Mouse (Mus musculus): ENCODE measurements around the gene Slc44a5. TPM values are rescaled to one million over a fixed set of nuclear protein-coding genes. Genes with fewer than 3 reads are reported as not detected.

Slc44a5 gene
- total RNA-seq, 1 experiment: 0.09 TPM

GRCm38 (mm10) chr3:154284260-154284659 is 311.0 kb downstream of the Slc44a5 start:
- Histone ChIP-seq H3K9me3 (ENCODE audit: control insufficient read depth, insufficient read depth, low read depth, low read length) (no peaks in the 10 kb centered on the region), H3K27ac (ENCODE audit: insufficient read depth, low read depth, low read length, poor library complexity, severe bottlenecking) (no peak overlapping the region), H3K36me3 (ENCODE audit: control insufficient read depth, insufficient read depth, low read length, poor library complexity, severe bottlenecking) (no peaks in the 10 kb centered on the region), H3K9ac (ENCODE audit: insufficient read depth, low read depth, low read length, poor library complexity, severe bottlenecking) (no peak overlapping the region), H3K4me3 (ENCODE audit: insufficient read depth in 1 of 2, low read depth in 1 of 2, low read length in 2 of 2, poor library complexity in 1 of 2, severe bottlenecking in 1 of 2) (no peak overlapping the region), H3K4me1 (ENCODE audit: control insufficient read depth in 2 of 2, insufficient read depth in 2 of 2, low read length in 2 of 2, poor library complexity in 1 of 2) (no peaks in the 10 kb centered on the region)
- in situ Hi-C loops (cut with MboI; ENCODE audit: low sequenced_read_pairs in 2 of 2, unreplicated experiment in 2 of 2): no loop called here
- no peak for DNase-seq (ENCODE audit: low read depth, low spot score)
- TF ChIP-seq CHD2 (IDR thresholded peaks at IDR 0.05; ENCODE audit: low read depth, low read length): no peak
- TF ChIP-seq ZNF384 (IDR thresholded peaks at IDR 0.05; ENCODE audit: low read depth, low read length): no peak
- TF ChIP-seq MAFK (IDR thresholded peaks at IDR 0.05; ENCODE audit: insufficient read depth, low read depth, low read length): no peak
- no peak for TF ChIP-seq HCFC1 (IDR thresholded peaks at IDR 0.05; ENCODE audit: borderline replicate concordance, insufficient read depth, low read length)
- TF ChIP-seq ZC3H11A (IDR thresholded peaks at IDR 0.05; ENCODE audit: borderline replicate concordance, low read depth, low read length): no peak

GRCm38 (mm10) chr3:154285351-154285750 is 312.1 kb downstream of the Slc44a5 start:
- in situ Hi-C loops (cut with MboI; ENCODE audit: low sequenced_read_pairs in 2 of 2, unreplicated experiment in 2 of 2): no loop called here

GRCm38 (mm10) chr3:154287217-154287616 is 314.0 kb downstream of the Slc44a5 start:
- Histone ChIP-seq H3K4me3 (ENCODE audit: insufficient read depth in 1 of 2, low read depth in 1 of 2, low read length in 2 of 2, poor library complexity in 1 of 2, severe bottlenecking in 1 of 2) (no peak overlapping the region), H3K36me3 (ENCODE audit: control insufficient read depth, insufficient read depth, low read length, poor library complexity, severe bottlenecking) (no peaks in the 10 kb centered on the region), H3K27ac (ENCODE audit: insufficient read depth, low read depth, low read length, poor library complexity, severe bottlenecking) (no peak overlapping the region), H3K9me3 (ENCODE audit: control insufficient read depth, insufficient read depth, low read depth, low read length) (no peaks in the 10 kb centered on the region), H3K9ac (ENCODE audit: insufficient read depth, low read depth, low read length, poor library complexity, severe bottlenecking) (no peak overlapping the region), H3K4me1 (ENCODE audit: control insufficient read depth in 2 of 2, insufficient read depth in 2 of 2, low read length in 2 of 2, poor library complexity in 1 of 2) (no peaks in the 10 kb centered on the region)
- no peak for TF ChIP-seq MAFK (IDR thresholded peaks at IDR 0.05; ENCODE audit: insufficient read depth, low read depth, low read length)
- no peak for TF ChIP-seq ZNF384 (IDR thresholded peaks at IDR 0.05; ENCODE audit: low read depth, low read length)
- TF ChIP-seq ZC3H11A (IDR thresholded peaks at IDR 0.05; ENCODE audit: borderline replicate concordance, low read depth, low read length): no peak
- no peak for TF ChIP-seq HCFC1 (IDR thresholded peaks at IDR 0.05; ENCODE audit: borderline replicate concordance, insufficient read depth, low read length)
- no peak for TF ChIP-seq CHD2 (IDR thresholded peaks at IDR 0.05; ENCODE audit: low read depth, low read length)
- no peak for DNase-seq (ENCODE audit: low read depth, low spot score)
- in situ Hi-C loops (cut with MboI; ENCODE audit: low sequenced_read_pairs in 2 of 2, unreplicated experiment in 2 of 2): no loop called here

More at GRCm38 (mm10) chr3:154285351-154285750, 312.1 kb downstream of the Slc44a5 start:
- Histone ChIP-seq H3K4me1 (ENCODE audit: control insufficient read depth in 2 of 2, insufficient read depth in 2 of 2, low read length in 2 of 2, poor library complexity in 1 of 2) (no peaks in the 10 kb centered on the region), H3K36me3 (ENCODE audit: control insufficient read depth, insufficient read depth, low read length, poor library complexity, severe bottlenecking) (no peaks in the 10 kb centered on the region), H3K9me3 (ENCODE audit: control insufficient read depth, insufficient read depth, low read depth, low read length) (no peaks in the 10 kb centered on the region), H3K9ac (ENCODE audit: insufficient read depth, low read depth, low read length, poor library complexity, severe bottlenecking) (no peak overlapping the region), H3K27ac (ENCODE audit: insufficient read depth, low read depth, low read length, poor library complexity, severe bottlenecking) (no peak overlapping the region), H3K4me3 (ENCODE audit: insufficient read depth in 1 of 2, low read depth in 1 of 2, low read length in 2 of 2, poor library complexity in 1 of 2, severe bottlenecking in 1 of 2) (no peak overlapping the region)
- no peak for TF ChIP-seq CHD2 (IDR thresholded peaks at IDR 0.05; ENCODE audit: low read depth, low read length)
- no peak for TF ChIP-seq MAFK (IDR thresholded peaks at IDR 0.05; ENCODE audit: insufficient read depth, low read depth, low read length)
- no peak for TF ChIP-seq ZNF384 (IDR thresholded peaks at IDR 0.05; ENCODE audit: low read depth, low read length)
- TF ChIP-seq HCFC1 (IDR thresholded peaks at IDR 0.05; ENCODE audit: borderline replicate concordance, insufficient read depth, low read length): no peak
- TF ChIP-seq ZC3H11A (IDR thresholded peaks at IDR 0.05; ENCODE audit: borderline replicate concordance, low read depth, low read length): no peak
- DNase-seq (ENCODE audit: low read depth, low spot score): no peak

GRCm38 (mm10) chr3:154288429-154289069 is 315.3 kb downstream of the Slc44a5 start:
- Histone ChIP-seq H3K9ac (ENCODE audit: insufficient read depth, low read depth, low read length, poor library complexity, severe bottlenecking) (no peak overlapping the region), H3K4me3 (ENCODE audit: insufficient read depth in 1 of 2, low read depth in 1 of 2, low read length in 2 of 2, poor library complexity in 1 of 2, severe bottlenecking in 1 of 2) (no peak overlapping the region), H3K4me1 (ENCODE audit: control insufficient read depth in 2 of 2, insufficient read depth in 2 of 2, low read length in 2 of 2, poor library complexity in 1 of 2) (no peaks in the 10 kb centered on the region), H3K36me3 (ENCODE audit: control insufficient read depth, insufficient read depth, low read length, poor library complexity, severe bottlenecking) (no peaks in the 10 kb centered on the region), H3K27ac (ENCODE audit: insufficient read depth, low read depth, low read length, poor library complexity, severe bottlenecking) (no peak overlapping the region), H3K9me3 (ENCODE audit: control insufficient read depth, insufficient read depth, low read depth, low read length) (no peaks in the 10 kb centered on the region)
- TF ChIP-seq ZNF384 (IDR thresholded peaks at IDR 0.05; ENCODE audit: low read depth, low read length): no peak
- no peak for TF ChIP-seq ZC3H11A (IDR thresholded peaks at IDR 0.05; ENCODE audit: borderline replicate concordance, low read depth, low read length)
- TF ChIP-seq HCFC1 (IDR thresholded peaks at IDR 0.05; ENCODE audit: borderline replicate concordance, insufficient read depth, low read length): no peak
- TF ChIP-seq MAFK (IDR thresholded peaks at IDR 0.05; ENCODE audit: insufficient read depth, low read depth, low read length): no peak
- TF ChIP-seq CHD2 (IDR thresholded peaks at IDR 0.05; ENCODE audit: low read depth, low read length): no peak
- no peak for DNase-seq (ENCODE audit: low read depth, low spot score)
- in situ Hi-C loops (cut with MboI; ENCODE audit: low sequenced_read_pairs in 2 of 2, unreplicated experiment in 2 of 2): no loop called here
